Comparison of ENCODE assay signal across 12 mouse cellular contexts in genomic region chr6:126573021-126573420, GRCm38 (mm10).
"Had no signal": no experiment of that assay in that cellular context is flagged by ENCODE, and none has a peak within 500 bp of the region (broad histone marks: within the 10 kb centered on the region; RNA-seq: fewer than 3 reads in every experiment).

No protein-coding gene starts in this region.

- DNase-seq: kidney, postnatal 25 days; layer of hippocampus, adult 9-11 months; lung, adult 18-20 months; lung, postnatal 10 days; lung, postnatal 36 days; midbrain, embryonic 14.5 days; right cerebral cortex, adult 18-20 months; right cerebral cortex, postnatal 14 days; right cerebral cortex, postnatal 4 days; thymus, adult 2 months; thymus, postnatal 14 days; thymus, postnatal 4 days had no signal
